Mouse (Mus musculus): Measurements from ENCODE around the gene Gm8165. TPM values are rescaled to one million over a fixed set of nuclear protein-coding genes. Genes with fewer than 3 reads are reported as not detected.
"Not testable (repeated sequence)": the region's sequence is repeated elsewhere in the genome, so short reads cannot be mapped to it uniquely, and the experiment has no call there.

Gm8165 gene
- polyA plus RNA-seq (2014; fragmentation: Nextera tagmentation; extraction: Ambion mirVana) = not detected in 2 replicates

DNA sequence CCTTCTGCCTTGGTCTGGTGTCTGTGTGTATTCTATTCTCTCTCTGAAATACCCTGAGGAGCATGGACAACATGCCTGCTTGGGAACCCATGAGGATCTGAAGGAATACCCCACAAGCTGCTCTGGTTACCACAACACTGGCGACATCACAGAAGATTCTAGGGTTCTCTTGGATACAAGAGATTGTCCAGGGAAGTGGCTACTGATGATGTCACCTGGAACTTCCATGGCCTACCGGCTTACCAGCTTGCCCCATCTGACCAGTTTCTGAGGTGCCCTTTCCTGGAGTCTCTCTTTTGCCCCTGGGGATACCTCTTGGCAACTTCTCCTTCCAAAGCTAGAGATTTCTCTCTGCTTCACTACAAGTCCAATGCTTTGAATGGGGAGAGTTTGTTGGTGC lies at the start of gene Gm8165:
TSS of gene Gm8165 (minus strand) at position 101 of the 400 bp plus-strand sequence.
- no CpG with 5 or more reads among the region's 2 CpGs for WGBS
- not testable (repeated sequence) for H3K36me3 ChIP-seq (ENCODE audit: control insufficient read depth, insufficient read depth, low read length); H3K4me1 ChIP-seq (ENCODE audit: control insufficient read depth, insufficient read depth, low read length); ATAC-seq (ENCODE audit: low read depth); H3K9ac ChIP-seq (replicated peaks; ENCODE audit: low read depth, low read length); H3K27ac ChIP-seq (ENCODE audit: low read depth, low read length); H3K4me3 ChIP-seq (ENCODE audit: low read depth, low read length); H3K27me3 ChIP-seq (ENCODE audit: control insufficient read depth, insufficient read depth, low read length); H3K9me3 ChIP-seq (ENCODE audit: control insufficient read depth, low read length); H3K4me2 ChIP-seq (ENCODE audit: low read depth, low read length)

DNA sequence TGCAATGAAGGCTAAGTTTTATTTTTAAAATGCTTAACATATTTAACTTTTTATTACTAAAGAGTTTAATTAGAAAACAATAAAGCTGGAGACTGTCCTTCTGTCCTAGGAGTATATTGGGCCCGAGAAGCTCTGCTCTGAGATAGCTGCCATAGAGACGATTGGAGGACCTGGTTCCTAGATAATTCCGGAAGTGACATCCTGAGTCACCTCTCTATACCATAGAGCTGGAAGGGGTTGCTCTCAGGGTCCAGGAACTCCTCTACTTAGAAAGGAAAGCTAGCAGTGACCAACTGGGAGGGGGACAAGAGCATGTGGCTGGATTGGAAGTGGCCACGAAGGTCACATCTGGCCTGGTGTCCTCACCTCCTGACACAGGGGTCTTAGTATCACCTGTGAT lies 20.6 kb upstream of the Gm8165 start, which contains the start of gene Gm7324:
TSS of gene Gm7324 (plus strand) at position 208 of the 400 bp plus-strand sequence.
- H3K4me1 ChIP-seq (ENCODE audit: control insufficient read depth, insufficient read depth, low read length); ATAC-seq (ENCODE audit: low read depth); H3K36me3 ChIP-seq (ENCODE audit: control insufficient read depth, insufficient read depth, low read length); H3K27ac ChIP-seq (ENCODE audit: low read depth, low read length); H3K27me3 ChIP-seq (ENCODE audit: control insufficient read depth, insufficient read depth, low read length); H3K4me3 ChIP-seq (ENCODE audit: low read depth, low read length); H3K9ac ChIP-seq (replicated peaks; ENCODE audit: low read depth, low read length); H3K9me3 ChIP-seq (ENCODE audit: control insufficient read depth, low read length); H3K4me2 ChIP-seq (ENCODE audit: low read depth, low read length): not testable (repeated sequence)
- 94% methylated on average over 4 of the region's 4 CpGs for WGBS

Other genes with a start within 250 kb of the Gm8165 start
- gene Gm5799, start 133.6 kb downstream of the Gm8165 start, polyA plus RNA-seq (2014; fragmentation: Nextera tagmentation; extraction: Ambion mirVana) = not detected in 2 replicates
- gene Gm17654, start 98.1 kb downstream of the Gm8165 start, polyA plus RNA-seq (2014; fragmentation: Nextera tagmentation; extraction: Ambion mirVana) = not detected in 2 replicates
- not detected in 2 replicates for gene Gm10375, start 69.2 kb downstream of the Gm8165 start, polyA plus RNA-seq (2014; fragmentation: Nextera tagmentation; extraction: Ambion mirVana)
- gene Gm7324, start 20.6 kb upstream of the Gm8165 start, polyA plus RNA-seq (2014; fragmentation: Nextera tagmentation; extraction: Ambion mirVana) = 0.50 and 1.1 TPM in 2 replicates
- not detected in 2 replicates for gene Gm16506, start 50.3 kb upstream of the Gm8165 start, polyA plus RNA-seq (2014; fragmentation: Nextera tagmentation; extraction: Ambion mirVana)
- gene Gm6526, start 70.7 kb upstream of the Gm8165 start, polyA plus RNA-seq (2014; fragmentation: Nextera tagmentation; extraction: Ambion mirVana) = not detected in 2 replicates
- not detected in 2 replicates for gene Gm8180, start 107.5 kb upstream of the Gm8165 start, polyA plus RNA-seq (2014; fragmentation: Nextera tagmentation; extraction: Ambion mirVana)
- not detected in 2 replicates for gene Ear1, start 198.3 kb upstream of the Gm8165 start, polyA plus RNA-seq (2014; fragmentation: Nextera tagmentation; extraction: Ambion mirVana)
- gene Ear10, start 246.4 kb upstream of the Gm8165 start, polyA plus RNA-seq (2014; fragmentation: Nextera tagmentation; extraction: Ambion mirVana) = not detected in 2 replicates
- gene Gm8113, start 248.2 kb upstream of the Gm8165 start, polyA plus RNA-seq (2014; fragmentation: Nextera tagmentation; extraction: Ambion mirVana) = 7.5 and 7.9 TPM in 2 replicates